Mouse (Mus musculus) ES-E14 (cell line): ENCODE results near the gene Fsd1.

Experiments used
- MAFK ChIP-seq: IDR thresholded peaks from 2 replicates; pipeline ENCODE4 v1.6.1; 2014; ENCODE audit warnings: mild to moderate bottlenecking, low read depth, low read length, inconsistent platforms; ENCODE audit not compliant: insufficient read depth
- ZC3H11A ChIP-seq: IDR thresholded peaks from 2 replicates; pipeline ENCODE4 v1.6.1; 2012; ENCODE audit warnings: low read depth, mild to moderate bottlenecking, inconsistent platforms, low read length, borderline replicate concordance

GRCm38 (mm10) chr17:56039345-56039744 lies 53.0 kb downstream of the Fsd1 start:
- TF ChIP-seq ZC3H11A (no peak), MAFK (no peak)
